9 mouse cellular contexts compared by ENCODE assay signal in the genomic region with DNA sequence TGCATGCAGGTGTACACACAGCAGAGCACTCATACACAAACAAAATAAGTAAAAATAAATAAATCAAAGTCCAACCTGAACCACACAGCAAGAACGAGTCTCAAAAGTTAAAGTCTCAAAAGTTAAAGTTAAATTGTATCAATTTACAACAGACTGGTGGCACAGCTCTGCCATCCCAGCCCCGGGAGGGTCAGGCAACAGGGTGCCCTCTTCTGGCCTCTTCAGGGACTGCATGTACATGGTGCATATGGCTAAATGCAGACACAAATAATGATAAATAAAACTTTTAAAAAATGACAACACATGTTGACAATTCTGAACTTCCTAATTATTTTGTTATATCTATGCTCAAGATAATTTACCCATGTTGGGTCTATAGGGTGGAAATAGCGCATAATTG. TPM values are rescaled to one million over a fixed set of nuclear protein-coding genes. Genes with fewer than 3 reads are reported as not detected.
DNase-seq lines count a peak whose midpoint lies in the region; ATAC-seq and TF ChIP-seq lines count a peak whose summit lies in the region.
"Had no signal": no experiment of that assay in that cellular context is flagged by ENCODE, and none has a peak within 500 bp of the region (broad histone marks: within the 10 kb centered on the region; RNA-seq: fewer than 3 reads in every experiment).

No protein-coding gene starts in this region.

- no peaks in the 10 kb centered on the region for H3K36me3 ChIP-seq in heart, postnatal 0 days (replicated peaks; ENCODE audit: control insufficient read depth, insufficient read depth, low read length)
- no peaks in the 10 kb centered on the region for H3K36me3 ChIP-seq in heart, embryonic 11.5 days (ENCODE audit: control insufficient read depth, insufficient read depth, low read length)
- H3K36me3 ChIP-seq in limb, embryonic 10.5 days, result no peaks in the 10 kb centered on the region
- H3K36me3 ChIP-seq in stomach, postnatal 0 days (ENCODE audit: control insufficient read depth, insufficient read depth, low read length), result no peaks in the 10 kb centered on the region

- no peak for ATAC-seq in heart, postnatal 0 days (ENCODE audit: insufficient read depth, low read depth)
- no peak for ATAC-seq in heart, embryonic 11.5 days (replicated peaks; ENCODE audit: insufficient number of reproducible peaks, low FRiP score, low TSS enrichment)
- no peak for ATAC-seq in stomach, postnatal 0 days (ENCODE audit: low FRiP score, low TSS enrichment)
- ATAC-seq: Patski had no signal

- no peaks in the 10 kb centered on the region for H3K27me3 ChIP-seq in heart, postnatal 0 days (ENCODE audit: control insufficient read depth, insufficient read depth, low read length)
- 0 out of 2 replicates have a peak, but pooled peaks cover 2% of the 10 kb centered on the region for H3K27me3 ChIP-seq in heart, embryonic 11.5 days (ENCODE audit: control insufficient read depth, insufficient read depth, low read length)
- peaks cover 16% of the 10 kb centered on the region; the same call in 1 of the 2 replicates for H3K27me3 ChIP-seq in limb, embryonic 10.5 days (ENCODE audit: low read depth, poor library complexity, severe bottlenecking)
- H3K27me3 ChIP-seq in stomach, postnatal 0 days (ENCODE audit: control insufficient read depth, insufficient read depth, low read length), result no peaks in the 10 kb centered on the region

- peak; percentile 49 for TF ChIP-seq CTCF in heart, postnatal 0 days (IDR thresholded peaks at IDR 0.05; ENCODE audit: low read depth)
- TF ChIP-seq CTCF in stomach, postnatal 0 days (IDR thresholded peaks at IDR 0.05; ENCODE audit: low read depth), result peak; percentile 76

- no peaks in the 10 kb centered on the region for H3K9me3 ChIP-seq in heart, postnatal 0 days (replicated peaks; ENCODE audit: control insufficient read depth, low read length)
- H3K9me3 ChIP-seq in heart, embryonic 11.5 days (replicated peaks; ENCODE audit: control insufficient read depth, low read length), result no peaks in the 10 kb centered on the region
- no peaks in the 10 kb centered on the region for H3K9me3 ChIP-seq in limb, embryonic 10.5 days (replicated peaks)
- H3K9me3 ChIP-seq in stomach, postnatal 0 days (ENCODE audit: control insufficient read depth, low read length), result no peaks in the 10 kb centered on the region

- no peak overlapping the region for H3K4me3 ChIP-seq in heart, postnatal 0 days (ENCODE audit: low read depth, low read length)
- H3K4me3 ChIP-seq in heart, embryonic 11.5 days (ENCODE audit: low read depth, low read length), result no peak overlapping the region
- H3K4me3 ChIP-seq in limb, embryonic 10.5 days, result no peak overlapping the region
- H3K4me3 ChIP-seq in stomach, postnatal 0 days (ENCODE audit: low read depth, low read length), result no peak overlapping the region

- 70% methylated on average over 3 of the region's 3 CpGs for WGBS in heart, postnatal 0 days
- WGBS in heart, embryonic 11.5 days (ENCODE audit: insufficient replicate concordance), result 61% methylated on average over 3 of the region's 3 CpGs
- WGBS in limb, embryonic 10.5 days, result 69% methylated on average over 3 of the region's 3 CpGs
- 65% methylated on average over 3 of the region's 3 CpGs for WGBS in stomach, postnatal 0 days

- no peak overlapping the region for H3K9ac ChIP-seq in heart, postnatal 0 days (replicated peaks; ENCODE audit: low read depth, low read length)
- no peak overlapping the region for H3K9ac ChIP-seq in heart, embryonic 11.5 days (ENCODE audit: low read depth, low read length)
- no peak overlapping the region for H3K9ac ChIP-seq in stomach, postnatal 0 days (ENCODE audit: low read length)

- no peak for DNase-seq in heart, postnatal 0 days (ENCODE audit: low spot score)
- peak; percentile 58 for DNase-seq in right cerebral cortex, postnatal 4 days
- DNase-seq in right cerebral cortex, postnatal 25 days, result no peak
- DNase-seq in limb, embryonic 10.5 days (ENCODE audit: low spot score), result peak; percentile 62
- DNase-seq in stomach, postnatal 0 days (ENCODE audit: low spot score), result peak; percentile 73
- no peak for DNase-seq in frontal cortex, postnatal 36 days (ENCODE audit: low spot score in 2 of 2)
- no peak for DNase-seq in ovary, postnatal 36 days (ENCODE audit: low spot score)

- no peak overlapping the region for H3K27ac ChIP-seq in heart, postnatal 0 days (ENCODE audit: low read depth)
- no peak overlapping the region for H3K27ac ChIP-seq in heart, embryonic 11.5 days (ENCODE audit: low read depth, low read length)
- no peak overlapping the region for H3K27ac ChIP-seq in limb, embryonic 10.5 days
- no peak overlapping the region for H3K27ac ChIP-seq in stomach, postnatal 0 days (replicated peaks)

- no peaks in the 10 kb centered on the region for H3K4me1 ChIP-seq in heart, postnatal 0 days (ENCODE audit: control insufficient read depth, insufficient read depth)
- H3K4me1 ChIP-seq in heart, embryonic 11.5 days (ENCODE audit: control insufficient read depth, insufficient read depth, low read length), result peaks cover 11% of the 10 kb centered on the region
- H3K4me1 ChIP-seq in limb, embryonic 10.5 days, result peaks cover 8% of the 10 kb centered on the region
- H3K4me1 ChIP-seq in stomach, postnatal 0 days (replicated peaks; ENCODE audit: control insufficient read depth, insufficient read depth), result no peaks in the 10 kb centered on the region

- no peak overlapping the region for H3K4me2 ChIP-seq in heart, postnatal 0 days (ENCODE audit: low read depth, low read length)
- H3K4me2 ChIP-seq in heart, embryonic 11.5 days, result no peak overlapping the region
- no peak overlapping the region for H3K4me2 ChIP-seq in stomach, postnatal 0 days (replicated peaks; ENCODE audit: low read depth)

- no peak for TF ChIP-seq EP300 in heart, postnatal 0 days (IDR thresholded peaks at IDR 0.05; ENCODE audit: low read depth)
- TF ChIP-seq EP300 in stomach, postnatal 0 days (optimal IDR thresholded peaks at IDR 0.05), result no peak

RNA-seq across cellular contexts. Expression of a gene that starts 8.4 kb away (rescaled TPM):
- not detected in 2 replicates for total RNA-seq in heart, postnatal 0 days (2014; rRNA removed; ENCODE audit: low replicate concordance)
- 0.42 and 0.58 TPM in 2 replicates for polyA plus RNA-seq in heart, postnatal 0 days (2015; fragmentation: Nextera tagmentation; extraction: Ambion mirVana)
- polyA plus RNA-seq in heart, embryonic 11.5 days (2014; fragmentation: Nextera tagmentation; extraction: Ambion mirVana), result 0.46 and 0.53 TPM in 2 replicates
- polyA plus RNA-seq in limb, embryonic 10.5 days (2016; fragmentation: Nextera tagmentation; extraction: Ambion mirVana), result not detected in 2 replicates
- polyA plus RNA-seq in stomach, postnatal 0 days (2015; fragmentation: Nextera tagmentation; extraction: Ambion mirVana), result 0.47 and 0.53 TPM in 2 replicates
- polyA plus RNA-seq: Patski had no signal

RNA-seq across cellular contexts. Expression of a gene that starts 35.4 kb away (rescaled TPM):
- 28.3 and 40.6 TPM in 2 replicates for total RNA-seq in heart, postnatal 0 days (2014; rRNA removed; ENCODE audit: low replicate concordance)
- polyA plus RNA-seq in heart, postnatal 0 days (2015; fragmentation: Nextera tagmentation; extraction: Ambion mirVana), result 90.7 and 96.5 TPM in 2 replicates
- polyA plus RNA-seq in heart, embryonic 11.5 days (2014; fragmentation: Nextera tagmentation; extraction: Ambion mirVana), result 89.4 and 89.9 TPM in 2 replicates
- 13.9 and 17.6 TPM in 2 replicates for polyA plus RNA-seq in limb, embryonic 10.5 days (2016; fragmentation: Nextera tagmentation; extraction: Ambion mirVana)
- polyA plus RNA-seq in stomach, postnatal 0 days (2015; fragmentation: Nextera tagmentation; extraction: Ambion mirVana), result 58.4 and 59.6 TPM in 2 replicates

Comparison
In these comparisons a context has a peak if more than half of its experiments do, and no peak if none do; other contexts are left out.
1. DNase-seq: peak in right cerebral cortex, postnatal 4 days (single experiment), limb, embryonic 10.5 days (single experiment) and stomach, postnatal 0 days (single experiment); none in heart, postnatal 0 days (single experiment), right cerebral cortex, postnatal 25 days (single experiment), frontal cortex, postnatal 36 days (0 of 2) and ovary, postnatal 36 days (single experiment).